Mouse (Mus musculus): ENCODE measurements around the gene Cgnl1. TPM values are rescaled to one million over a fixed set of nuclear protein-coding genes. Genes with fewer than 3 reads are reported as not detected.
A peak's percentile ranks its signal among the peaks of the same experiment; 100 is the strongest.

Cgnl1 gene
- total RNA-seq, 1 experiment from 2014 or later: 0.25 TPM

GRCm38 (mm10) chr9:71663421-71664217, 107.8 kb downstream of the Cgnl1 start:
- no peak for ATAC-seq (replicated peaks in 1 of 2; ENCODE audit: insufficient read depth in 1 of 2, low FRiP score in 2 of 2, low TSS enrichment in 1 of 2, low read depth in 1 of 2, poor library complexity in 2 of 2, severe bottlenecking in 2 of 2)

GRCm38 (mm10) chr9:71660540-71660939, 110.9 kb downstream of the Cgnl1 start:
- no peak for ATAC-seq (replicated peaks in 1 of 2; ENCODE audit: insufficient read depth in 1 of 2, low FRiP score in 2 of 2, low TSS enrichment in 1 of 2, low read depth in 1 of 2, poor library complexity in 2 of 2, severe bottlenecking in 2 of 2)

DNA sequence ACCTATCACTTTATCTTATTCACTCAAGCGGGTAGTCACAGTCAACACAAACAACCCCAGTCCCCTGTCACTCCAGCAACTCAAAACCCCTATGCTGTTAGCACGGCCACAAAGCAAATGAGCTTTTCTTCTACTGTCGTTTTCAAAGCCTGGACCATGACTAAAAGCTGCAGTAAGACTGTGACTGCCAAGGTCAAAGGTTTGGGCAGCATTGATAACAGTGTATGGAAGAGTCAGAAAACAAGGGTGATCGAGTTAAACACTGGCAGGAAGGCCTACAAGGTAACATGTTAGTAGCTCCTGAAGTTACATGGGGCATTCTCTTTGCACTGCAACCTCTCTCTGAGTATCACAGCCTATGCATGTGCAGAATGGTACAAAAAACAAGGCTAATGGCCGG, 111.7 kb downstream of the Cgnl1 start:
- ATAC-seq (replicated peaks in 1 of 2; ENCODE audit: insufficient read depth in 1 of 2, low FRiP score in 2 of 2, low TSS enrichment in 1 of 2, low read depth in 1 of 2, poor library complexity in 2 of 2, severe bottlenecking in 2 of 2): no peak

DNA sequence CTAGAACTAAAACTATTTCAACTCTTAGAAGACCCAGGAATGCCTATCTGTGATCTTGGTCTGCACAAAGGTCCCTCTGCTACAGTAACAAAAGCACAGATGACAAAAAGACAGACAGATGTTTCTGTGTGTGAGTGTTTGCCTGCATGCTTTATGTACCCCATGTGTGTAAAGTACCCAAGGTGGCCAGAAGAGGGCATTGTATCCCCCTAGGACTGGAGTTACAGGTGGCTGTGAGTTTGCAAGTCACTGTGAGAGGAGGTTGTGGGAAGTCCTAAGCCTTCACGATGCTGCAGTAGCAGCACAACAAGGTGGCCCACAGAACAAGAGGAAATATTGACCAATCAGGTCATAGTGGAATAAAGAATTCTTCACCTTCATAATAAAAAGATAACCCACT, 114.2 kb downstream of the Cgnl1 start:
- no peak for ATAC-seq (replicated peaks in 1 of 2; ENCODE audit: insufficient read depth in 1 of 2, low FRiP score in 2 of 2, low TSS enrichment in 1 of 2, low read depth in 1 of 2, poor library complexity in 2 of 2, severe bottlenecking in 2 of 2)

DNA sequence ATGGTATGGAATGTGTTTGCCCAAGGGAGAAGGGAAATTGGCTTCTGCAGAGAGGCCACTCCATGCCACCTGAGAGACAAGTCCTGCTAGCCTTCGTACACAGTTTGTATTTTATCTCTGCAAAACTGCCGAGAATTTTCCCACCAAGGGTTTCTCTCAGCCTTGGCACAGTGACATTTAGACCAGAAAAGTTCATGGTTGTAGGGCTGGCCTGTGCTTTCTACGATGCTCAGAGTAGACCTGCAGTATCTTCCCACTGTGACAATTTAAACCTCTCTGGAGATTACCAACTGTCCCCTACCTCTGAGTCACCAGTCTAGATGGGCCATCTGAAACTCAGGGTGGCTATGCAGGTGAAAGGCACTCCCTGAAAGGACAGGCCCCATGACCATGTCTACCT, 116.5 kb downstream of the Cgnl1 start:
- ATAC-seq (replicated peaks in 1 of 2; ENCODE audit: insufficient read depth in 1 of 2, low FRiP score in 2 of 2, low TSS enrichment in 1 of 2, low read depth in 1 of 2, poor library complexity in 2 of 2, severe bottlenecking in 2 of 2): no peak

DNA sequence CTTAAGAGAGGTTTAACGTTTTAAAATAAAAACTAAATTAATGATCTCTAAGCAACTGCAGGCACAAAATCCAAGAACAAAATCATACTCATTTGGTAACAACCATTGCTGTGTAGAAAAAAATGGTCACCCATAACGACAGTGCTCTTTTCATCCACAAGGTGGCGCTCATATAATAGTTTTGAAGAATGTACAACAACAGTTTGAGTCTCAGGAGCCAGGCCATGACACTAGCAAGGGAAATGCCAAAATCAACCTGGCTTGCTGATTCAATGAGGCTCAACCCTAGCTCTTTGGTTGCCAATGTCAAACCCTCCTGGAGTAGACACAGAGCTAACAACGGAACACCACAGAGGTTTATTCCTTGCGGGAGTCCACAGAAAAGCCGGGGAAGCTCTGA, 125.3 kb downstream of the Cgnl1 start:
- peak; percentile 51 to 67 for ATAC-seq (replicated peaks in 1 of 2; ENCODE audit: insufficient read depth in 1 of 2, low FRiP score in 2 of 2, low TSS enrichment in 1 of 2, low read depth in 1 of 2, poor library complexity in 2 of 2, severe bottlenecking in 2 of 2)

- no peak for ATAC-seq (replicated peaks in 1 of 2; ENCODE audit: insufficient read depth in 1 of 2, low FRiP score in 2 of 2, low TSS enrichment in 1 of 2, low read depth in 1 of 2, poor library complexity in 2 of 2, severe bottlenecking in 2 of 2)
Measured at GRCm38 (mm10) chr9:71643611-71644010, 127.8 kb downstream of the Cgnl1 start.

GRCm38 (mm10) chr9:71642270-71642669, 129.1 kb downstream of the Cgnl1 start:
- ATAC-seq (replicated peaks in 1 of 2; ENCODE audit: insufficient read depth in 1 of 2, low FRiP score in 2 of 2, low TSS enrichment in 1 of 2, low read depth in 1 of 2, poor library complexity in 2 of 2, severe bottlenecking in 2 of 2): no peak

DNA sequence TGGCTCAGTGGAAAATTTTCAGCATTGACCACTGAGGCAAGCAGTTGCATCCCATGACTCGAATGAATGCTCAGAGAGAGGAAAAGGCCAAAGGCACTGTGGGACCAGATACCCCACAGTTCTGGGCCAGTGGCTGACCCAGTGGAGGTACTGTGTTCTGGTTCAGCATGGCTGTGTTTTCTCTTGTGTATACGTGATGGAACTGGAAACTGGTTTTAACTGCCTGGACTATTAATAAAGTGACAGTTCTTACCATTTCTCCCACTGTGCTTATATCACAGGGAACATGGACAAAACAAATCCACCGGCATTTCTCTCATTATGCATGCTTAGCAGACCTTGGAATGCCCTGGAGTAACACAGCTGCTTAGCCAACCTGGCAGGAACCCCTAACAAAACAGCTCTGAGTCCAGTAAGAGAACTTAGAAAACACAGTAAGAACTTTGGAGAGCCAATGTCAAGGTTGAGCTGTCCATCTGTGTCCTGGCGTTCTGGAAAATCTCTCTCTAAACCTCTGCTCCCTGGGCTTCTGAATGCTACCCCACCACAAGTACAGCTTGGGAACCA, 131.0 kb downstream of the Cgnl1 start:
- no peak for ATAC-seq (replicated peaks in 1 of 2; ENCODE audit: insufficient read depth in 1 of 2, low FRiP score in 2 of 2, low TSS enrichment in 1 of 2, low read depth in 1 of 2, poor library complexity in 2 of 2, severe bottlenecking in 2 of 2)

- no peak for ATAC-seq (replicated peaks in 1 of 2; ENCODE audit: insufficient read depth in 1 of 2, low FRiP score in 2 of 2, low TSS enrichment in 1 of 2, low read depth in 1 of 2, poor library complexity in 2 of 2, severe bottlenecking in 2 of 2)
Measured at GRCm38 (mm10) chr9:71638198-71638597, 133.2 kb downstream of the Cgnl1 start.

- no peak for ATAC-seq (replicated peaks in 1 of 2; ENCODE audit: insufficient read depth in 1 of 2, low FRiP score in 2 of 2, low TSS enrichment in 1 of 2, low read depth in 1 of 2, poor library complexity in 2 of 2, severe bottlenecking in 2 of 2)
Measured at GRCm38 (mm10) chr9:71636854-71637253, 134.5 kb downstream of the Cgnl1 start.

DNA sequence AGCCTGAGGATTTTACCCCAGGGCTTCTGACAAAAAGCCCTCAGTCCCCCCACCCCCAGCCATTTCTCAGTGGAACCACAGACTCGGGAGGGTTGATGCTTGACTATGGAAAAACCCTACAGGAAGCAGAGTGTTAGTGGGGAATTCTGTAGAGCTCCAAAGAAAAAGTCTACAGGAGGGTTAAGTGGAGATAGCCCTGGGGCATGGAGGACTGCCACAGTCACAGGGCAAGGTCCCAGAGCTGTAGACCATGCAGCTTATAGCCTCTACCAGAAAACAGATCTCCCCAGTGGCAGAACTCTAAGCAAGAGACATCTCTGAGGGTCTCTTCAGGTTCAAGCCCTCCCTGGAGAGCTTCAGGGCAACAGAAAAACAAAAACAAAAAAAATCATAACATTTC, 135.8 kb downstream of the Cgnl1 start:
- ATAC-seq (replicated peaks in 1 of 2; ENCODE audit: insufficient read depth in 1 of 2, low FRiP score in 2 of 2, low TSS enrichment in 1 of 2, low read depth in 1 of 2, poor library complexity in 2 of 2, severe bottlenecking in 2 of 2): no peak

DNA sequence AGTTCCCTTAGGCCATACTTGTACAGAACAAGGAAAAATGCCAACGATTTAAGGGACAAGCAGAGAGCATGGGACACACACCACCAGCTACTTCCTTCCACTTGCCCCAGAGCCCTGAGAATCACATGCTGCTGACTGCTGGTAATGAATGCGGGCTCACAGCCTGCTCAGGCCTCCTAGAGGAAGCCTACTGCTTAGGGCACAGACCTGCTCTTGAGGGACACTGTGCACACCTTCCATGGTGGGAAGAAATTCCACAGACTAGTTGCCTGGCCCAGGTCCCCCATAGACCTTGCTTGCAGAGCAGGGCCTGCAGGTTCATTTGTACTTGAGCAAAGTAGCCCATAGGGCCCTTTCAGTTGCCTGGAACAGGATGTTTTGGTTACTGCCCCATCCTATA, 136.5 kb downstream of the Cgnl1 start:
- ATAC-seq (replicated peaks in 1 of 2; ENCODE audit: insufficient read depth in 1 of 2, low FRiP score in 2 of 2, low TSS enrichment in 1 of 2, low read depth in 1 of 2, poor library complexity in 2 of 2, severe bottlenecking in 2 of 2): no peak

DNA sequence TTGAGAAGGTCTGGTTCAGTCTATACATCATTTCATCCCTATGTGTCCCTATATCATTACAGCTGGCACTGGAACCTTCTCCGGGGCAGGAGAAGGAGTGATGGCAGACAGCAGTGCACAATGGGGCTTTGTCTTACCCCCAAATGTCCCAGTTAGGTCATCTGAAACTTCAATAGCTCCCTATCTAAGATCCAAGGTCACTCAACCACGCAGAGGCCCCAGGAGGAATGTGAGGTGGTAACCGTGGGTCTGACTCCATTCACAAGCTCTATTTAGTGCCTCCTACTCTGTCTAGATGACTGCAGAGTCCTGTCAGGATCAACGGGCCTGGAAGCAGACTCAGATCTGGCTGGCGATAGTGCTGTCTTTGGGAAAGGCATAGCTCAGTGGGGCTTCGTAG, 142.5 kb downstream of the Cgnl1 start:
- ATAC-seq (replicated peaks in 1 of 2; ENCODE audit: insufficient read depth in 1 of 2, low FRiP score in 2 of 2, low TSS enrichment in 1 of 2, low read depth in 1 of 2, poor library complexity in 2 of 2, severe bottlenecking in 2 of 2): no peak

DNA sequence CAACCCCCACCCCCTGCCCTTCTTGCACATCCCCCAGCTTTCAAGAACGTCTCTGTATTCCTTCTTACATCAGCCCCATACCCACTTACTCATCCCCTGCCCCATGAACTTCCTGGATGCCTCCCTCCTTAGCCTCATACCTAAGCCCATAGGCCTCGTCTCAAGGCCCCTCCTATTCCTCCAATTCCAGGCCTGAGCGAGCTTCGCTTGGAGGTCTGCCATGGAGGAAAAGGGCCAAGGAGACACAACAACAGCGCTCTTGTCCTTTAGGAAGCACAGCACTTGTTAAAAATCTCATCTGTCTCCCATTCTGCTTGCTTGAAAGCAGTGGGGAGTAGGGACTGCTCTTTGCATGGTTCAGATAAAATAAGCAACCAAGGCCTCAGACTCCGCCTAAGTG, 143.1 kb downstream of the Cgnl1 start:
- no peak for ATAC-seq (replicated peaks in 1 of 2; ENCODE audit: insufficient read depth in 1 of 2, low FRiP score in 2 of 2, low TSS enrichment in 1 of 2, low read depth in 1 of 2, poor library complexity in 2 of 2, severe bottlenecking in 2 of 2)

DNA sequence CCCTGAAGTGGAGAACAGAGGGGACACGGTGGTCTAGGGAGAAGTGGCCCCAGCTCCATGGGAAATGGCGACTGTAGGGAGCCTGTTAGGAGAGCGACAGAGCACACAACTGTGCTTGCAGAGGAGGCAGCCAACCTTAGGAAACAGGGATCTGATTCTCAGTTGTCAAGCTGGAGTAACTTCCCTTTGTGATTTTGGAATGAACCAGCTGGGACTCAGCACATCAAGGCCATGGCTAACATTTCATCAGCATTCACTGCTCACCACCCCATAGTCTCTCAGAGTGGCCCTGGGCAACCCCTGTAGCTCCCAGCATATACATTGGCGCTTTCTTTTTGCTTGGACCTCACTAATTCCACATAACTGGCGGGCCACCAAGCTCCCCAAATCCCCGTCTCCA, 145.4 kb downstream of the Cgnl1 start:
- ATAC-seq (replicated peaks in 1 of 2; ENCODE audit: insufficient read depth in 1 of 2, low FRiP score in 2 of 2, low TSS enrichment in 1 of 2, low read depth in 1 of 2, poor library complexity in 2 of 2, severe bottlenecking in 2 of 2): no peak

GRCm38 (mm10) chr9:71624793-71625495, 146.5 kb downstream of the Cgnl1 start:
- ATAC-seq (replicated peaks in 1 of 2; ENCODE audit: insufficient read depth in 1 of 2, low FRiP score in 2 of 2, low TSS enrichment in 1 of 2, low read depth in 1 of 2, poor library complexity in 2 of 2, severe bottlenecking in 2 of 2): peak in 1 of 2 experiments; percentile 67; a peak in 2 of 4 replicates

DNA sequence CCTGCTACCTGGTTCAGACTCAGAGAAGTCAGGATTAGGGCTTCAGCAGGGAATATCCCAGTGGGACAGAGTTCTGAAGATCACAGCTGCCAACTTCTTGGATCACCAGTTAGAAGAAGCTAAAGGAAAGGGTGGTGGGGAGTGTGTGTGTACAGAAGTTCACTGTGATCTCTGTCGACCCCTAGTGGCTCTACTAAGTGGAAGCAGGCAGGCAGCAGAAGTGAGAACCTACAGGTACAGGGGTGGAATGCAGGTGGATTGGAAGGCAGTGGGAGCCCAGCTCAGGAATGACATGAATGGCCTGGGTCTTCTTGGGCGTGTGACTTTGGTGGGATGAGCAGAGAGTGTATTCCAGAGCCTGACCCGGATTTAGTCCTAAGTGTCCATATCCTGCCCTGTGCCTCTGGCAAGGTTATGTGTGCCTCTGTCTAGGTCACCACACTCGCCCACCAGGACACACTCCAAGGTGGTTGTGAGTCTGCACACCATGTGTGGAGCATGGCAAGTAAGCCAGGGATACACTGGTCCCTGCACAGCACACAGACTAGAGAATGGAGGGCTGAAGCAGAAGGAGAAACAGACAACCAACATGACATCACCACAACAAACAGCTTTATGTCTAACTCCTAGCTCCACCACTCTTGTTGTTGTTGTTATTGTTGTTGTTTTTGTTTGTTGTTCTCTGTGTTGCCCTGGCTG, 147.4 kb downstream of the Cgnl1 start:
- ATAC-seq (replicated peaks in 1 of 2; ENCODE audit: insufficient read depth in 1 of 2, low FRiP score in 2 of 2, low TSS enrichment in 1 of 2, low read depth in 1 of 2, poor library complexity in 2 of 2, severe bottlenecking in 2 of 2): peak; percentile 72 to 81; a peak in 3 of 4 replicates
